Mouse (Mus musculus) gastrocnemius, adult 8-10 months (tissue): ENCODE results near the gene Gas7. TPM values are rescaled to one million over a fixed set of nuclear protein-coding genes. Genes with fewer than 3 reads are reported as not detected.

Source experiments
- DNase-seq, 2 experiments: peaks; one replicate each; pipeline ENCODE4 v3.0.0; 2022; ENCODE audit warnings: low spot score in 2 of 2
- total RNA-seq, 4 experiments: library from RNA; stranded (reverse); gene quantifications; 2 replicates each; pipeline ENCODE4 v1.2.4; 2022

Gene Gas7
- total RNA-seq, 4 experiments from 2014 or later, result 4.2 to 7.8 (median 5.1) TPM

- DNase-seq, result no peak
Measured at GRCm38 (mm10) chr11:67488156-67488555, 32.9 kb downstream of the Gas7 start.

GRCm38 (mm10) chr11:67489647-67490175 is 34.5 kb downstream of the Gas7 start:
- DNase-seq, result no peak

GRCm38 (mm10) chr11:67496796-67497195 is 41.6 kb downstream of the Gas7 start:
- DNase-seq, result no peak

GRCm38 (mm10) chr11:67500115-67500514 is 44.9 kb downstream of the Gas7 start:
- DNase-seq, result no peak

GRCm38 (mm10) chr11:67501468-67502244 is 46.4 kb downstream of the Gas7 start:
- no peak for DNase-seq

- no peak for DNase-seq
Measured at GRCm38 (mm10) chr11:67509219-67509876, 54.1 kb downstream of the Gas7 start.

- DNase-seq, result no peak
Measured at GRCm38 (mm10) chr11:67510831-67511230, 55.6 kb downstream of the Gas7 start.

GRCm38 (mm10) chr11:67513001-67513400 is 57.8 kb downstream of the Gas7 start:
- no peak for DNase-seq

GRCm38 (mm10) chr11:67514401-67514800 is 59.2 kb downstream of the Gas7 start:
- no peak for DNase-seq

GRCm38 (mm10) chr11:67515020-67515911 is 60.0 kb downstream of the Gas7 start:
- DNase-seq, result peak in 1 of 2 experiments; percentile 7

- DNase-seq, result no peak
Measured at GRCm38 (mm10) chr11:67515912-67516305, 60.7 kb downstream of the Gas7 start.

GRCm38 (mm10) chr11:67517748-67518147 is 62.5 kb downstream of the Gas7 start:
- DNase-seq, result no peak

GRCm38 (mm10) chr11:67518985-67519384 is 63.7 kb downstream of the Gas7 start:
- DNase-seq, result no peak

- no peak for DNase-seq
Measured at GRCm38 (mm10) chr11:67522671-67523070, 67.4 kb downstream of the Gas7 start.

- DNase-seq, result peak; percentile 17 to 28
Measured at GRCm38 (mm10) chr11:67523806-67524205, 68.6 kb downstream of the Gas7 start.

- no peak for DNase-seq
Measured at GRCm38 (mm10) chr11:67524731-67525130, 69.5 kb downstream of the Gas7 start.

- DNase-seq, result no peak
Measured at GRCm38 (mm10) chr11:67525841-67526240, 70.6 kb downstream of the Gas7 start.

GRCm38 (mm10) chr11:67526621-67527545 is 71.6 kb downstream of the Gas7 start:
- DNase-seq, result peak; percentile 34 to 41

- DNase-seq, result no peak
Measured at GRCm38 (mm10) chr11:67531286-67531685, 76.0 kb downstream of the Gas7 start.

- DNase-seq, result no peak
Measured at GRCm38 (mm10) chr11:67531926-67532565, 76.8 kb downstream of the Gas7 start.
